Mouse (Mus musculus) layer of hippocampus, adult 9-11 months (tissue): Measurements from ENCODE around the gene Kdm4a.

ENCODE experiments used
- DNase-seq: peaks from one replicate; pipeline ENCODE4 v3.0.0; 2022

Kdm4a gene

GRCm38 (mm10) chr4:118179467-118180300 is at the start of gene Kdm4a:
TSS of gene Kdm4a (minus strand) at chr4:118180043.
- DNase-seq: peak; percentile 98

GRCm38 (mm10) chr4:118229035-118229770 is 49.4 kb upstream of the Kdm4a start:
- no peak for DNase-seq

- no peak for DNase-seq
These were observed 47.6 kb upstream of the Kdm4a start for GRCm38 (mm10) chr4:118227398-118227797.

- DNase-seq: no peak
These were observed 41.4 kb upstream of the Kdm4a start for GRCm38 (mm10) chr4:118221261-118221660.

GRCm38 (mm10) chr4:118220756-118221155 is 40.9 kb upstream of the Kdm4a start:
- DNase-seq: no peak

- no peak for DNase-seq
These were observed 39.6 kb upstream of the Kdm4a start for GRCm38 (mm10) chr4:118219487-118219886.

- DNase-seq: no peak
These were observed 38.7 kb upstream of the Kdm4a start for GRCm38 (mm10) chr4:118218521-118218920.

- peak; percentile 36 for DNase-seq
These were observed 37.1 kb upstream of the Kdm4a start for GRCm38 (mm10) chr4:118216726-118217595.

- no peak for DNase-seq
These were observed 35.0 kb upstream of the Kdm4a start for GRCm38 (mm10) chr4:118214891-118215290.

GRCm38 (mm10) chr4:118206918-118207640 is 27.2 kb upstream of the Kdm4a start:
- DNase-seq: no peak

GRCm38 (mm10) chr4:118205906-118206305 is 26.1 kb upstream of the Kdm4a start:
- no peak for DNase-seq

GRCm38 (mm10) chr4:118199093-118199492 is 19.2 kb upstream of the Kdm4a start:
- DNase-seq: no peak

GRCm38 (mm10) chr4:118198606-118199005 is 18.8 kb upstream of the Kdm4a start:
- no peak for DNase-seq

GRCm38 (mm10) chr4:118196185-118196584 is 16.3 kb upstream of the Kdm4a start:
- no peak for DNase-seq

- DNase-seq: no peak
These were observed 648 bp upstream of the Kdm4a start for GRCm38 (mm10) chr4:118180301-118181080.

GRCm38 (mm10) chr4:118178952-118179466 is 834 bp downstream of the Kdm4a start:
- DNase-seq: no peak

- no peak for DNase-seq
These were observed 7.4 kb downstream of the Kdm4a start for GRCm38 (mm10) chr4:118172461-118172860.

- DNase-seq: no peak
These were observed 8.8 kb downstream of the Kdm4a start for GRCm38 (mm10) chr4:118171006-118171405.

- no peak for DNase-seq
These were observed 17.7 kb downstream of the Kdm4a start for GRCm38 (mm10) chr4:118162123-118162522.

- no peak for DNase-seq
These were observed 22.2 kb downstream of the Kdm4a start for GRCm38 (mm10) chr4:118157666-118158065.

GRCm38 (mm10) chr4:118156559-118156958 is 23.3 kb downstream of the Kdm4a start:
- peak; percentile 57 for DNase-seq
